Comparison of ENCODE assay signal across 14 mouse cellular contexts in the genomic region with DNA sequence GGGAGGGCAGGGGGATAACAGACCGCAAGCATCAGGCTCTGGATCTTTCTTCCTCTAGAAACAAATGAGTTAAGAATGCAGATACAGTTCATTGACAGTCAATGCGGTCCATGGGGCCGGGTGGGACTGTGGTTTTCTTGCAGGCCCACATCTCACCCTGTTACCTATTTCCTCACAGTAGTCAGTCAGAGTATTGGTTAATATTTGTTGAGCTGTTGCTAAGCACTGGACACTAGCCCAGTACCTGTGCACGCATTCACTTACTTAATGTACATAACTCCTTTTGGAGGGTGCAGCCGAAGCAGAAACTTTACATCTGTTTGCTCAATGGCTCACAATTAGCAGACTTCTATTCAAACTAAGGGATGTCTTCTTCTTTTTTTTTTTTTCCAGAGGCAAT. TPM values are rescaled to one million over a fixed set of nuclear protein-coding genes. Genes with fewer than 3 reads are reported as not detected.
A peak's percentile ranks its signal among the peaks of the same experiment; 100 is the strongest.
DNase-seq lines count a peak whose midpoint lies in the region; ATAC-seq and TF ChIP-seq lines count a peak whose summit lies in the region.
"Had no signal": no experiment of that assay in that cellular context is flagged by ENCODE, and none has a peak within 500 bp of the region (broad histone marks: within the 10 kb centered on the region; RNA-seq: fewer than 3 reads in every experiment).

No protein-coding gene starts in this region.

- no peak for ATAC-seq in heart, postnatal 0 days (ENCODE audit: insufficient read depth, low read depth)
- ATAC-seq in lung, embryonic 14.5 days (ENCODE audit: insufficient read depth): peak; percentile 5; the same call in 1 of the 2 replicates
- peak; percentile 87 for ATAC-seq in liver, postnatal 0 days
- ATAC-seq in stomach, embryonic 15.5 days (ENCODE audit: insufficient read depth, low FRiP score, low read depth): peak; percentile 80
- ATAC-seq in frontal cortex, adult (ENCODE audit: low TSS enrichment): no peak

- DNase-seq in heart, postnatal 0 days (ENCODE audit: low spot score): no peak
- DNase-seq in heart, postnatal 25 days (ENCODE audit: low spot score): no peak
- peak; percentile 49 for DNase-seq in lung, embryonic 14.5 days
- DNase-seq in lung, adult 2 months: no peak
- no peak for DNase-seq in liver, postnatal 0 days
- no peak for DNase-seq in right cerebral cortex, adult 18-20 months
- DNase-seq: cerebellum, adult 11 months; gastrocnemius, postnatal 14 days; right cerebral cortex, postnatal 14 days had no signal

- no peaks in the 10 kb centered on the region for H3K27me3 ChIP-seq in heart, postnatal 0 days (ENCODE audit: control insufficient read depth, insufficient read depth, low read length)
- H3K27me3 ChIP-seq in lung, embryonic 14.5 days (ENCODE audit: insufficient read depth, low read length): no peaks in the 10 kb centered on the region
- H3K27me3 ChIP-seq in liver, postnatal 0 days (ENCODE audit: insufficient read depth, low read length): no peaks in the 10 kb centered on the region
- H3K27me3 ChIP-seq in stomach, embryonic 15.5 days (replicated peaks): no peaks in the 10 kb centered on the region
- H3K27me3 ChIP-seq: forebrain, embryonic 15.5 days; hindbrain, embryonic 13.5 days had no signal

- peak overlapping the region; percentile 54; the same call in 1 of the 2 replicates for H3K27ac ChIP-seq in heart, postnatal 0 days (ENCODE audit: low read depth)
- peak overlapping the region; percentile 54; the same call in 1 of the 2 replicates for H3K27ac ChIP-seq in lung, embryonic 14.5 days (ENCODE audit: low read depth)
- H3K27ac ChIP-seq in liver, postnatal 0 days (ENCODE audit: low read depth): 0 out of 2 replicates have a peak overlapping the region, but pooled peaks have one; percentile 26
- H3K27ac ChIP-seq in stomach, embryonic 15.5 days: peak overlapping the region; percentile 37
- H3K27ac ChIP-seq: forebrain, embryonic 15.5 days; hindbrain, embryonic 13.5 days; layer of hippocampus, adult 2 months had no signal

- no peak overlapping the region for H3K4me3 ChIP-seq in heart, postnatal 0 days (ENCODE audit: low read depth, low read length)
- H3K4me3 ChIP-seq in lung, embryonic 14.5 days (ENCODE audit: low read depth, low read length): no peak overlapping the region
- H3K4me3 ChIP-seq in lung, adult 2 months (replicated peaks; ENCODE audit: extremely low read depth, low read depth, low read length): no peak overlapping the region
- no peak overlapping the region for H3K4me3 ChIP-seq in liver, postnatal 0 days (ENCODE audit: low read depth, low read length)
- no peak overlapping the region for H3K4me3 ChIP-seq in stomach, embryonic 15.5 days (replicated peaks)
- H3K4me3 ChIP-seq: forebrain, embryonic 15.5 days; hindbrain, embryonic 13.5 days; layer of hippocampus, adult 2 months had no signal

- no peaks in the 10 kb centered on the region for H3K9me3 ChIP-seq in heart, postnatal 0 days (replicated peaks; ENCODE audit: control insufficient read depth, low read length)
- no peaks in the 10 kb centered on the region for H3K9me3 ChIP-seq in lung, embryonic 14.5 days (ENCODE audit: low read depth, low read length)
- no peaks in the 10 kb centered on the region for H3K9me3 ChIP-seq in liver, postnatal 0 days (ENCODE audit: low read length)
- no peaks in the 10 kb centered on the region for H3K9me3 ChIP-seq in stomach, embryonic 15.5 days
- H3K9me3 ChIP-seq: forebrain, embryonic 15.5 days; hindbrain, embryonic 13.5 days had no signal

- H3K36me3 ChIP-seq in heart, postnatal 0 days (replicated peaks; ENCODE audit: control insufficient read depth, insufficient read depth, low read length): no peaks in the 10 kb centered on the region
- H3K36me3 ChIP-seq in lung, embryonic 14.5 days (ENCODE audit: insufficient read depth): no peaks in the 10 kb centered on the region
- H3K36me3 ChIP-seq in liver, postnatal 0 days (replicated peaks; ENCODE audit: insufficient read depth, low read length): no peaks in the 10 kb centered on the region
- H3K36me3 ChIP-seq in stomach, embryonic 15.5 days: no peaks in the 10 kb centered on the region
- H3K36me3 ChIP-seq: forebrain, embryonic 15.5 days; hindbrain, embryonic 13.5 days had no signal

- H3K4me1 ChIP-seq in heart, postnatal 0 days (ENCODE audit: control insufficient read depth, insufficient read depth): peaks cover 22% of the 10 kb centered on the region
- H3K4me1 ChIP-seq in lung, embryonic 14.5 days (ENCODE audit: insufficient read depth): peaks cover 44% of the 10 kb centered on the region
- H3K4me1 ChIP-seq in lung, adult 2 months (ENCODE audit: control insufficient read depth, insufficient read depth, low read length): peaks cover 9% of the 10 kb centered on the region
- peaks cover 10% of the 10 kb centered on the region for H3K4me1 ChIP-seq in liver, postnatal 0 days (ENCODE audit: insufficient read depth)
- H3K4me1 ChIP-seq in stomach, embryonic 15.5 days: peaks cover 21% of the 10 kb centered on the region; the same call in 1 of the 2 replicates

- TF ChIP-seq POLR2A in lung, adult 2 months (IDR thresholded peaks at IDR 0.05; ENCODE audit: borderline replicate concordance, extremely low read depth, low read depth, low read length): no peak

- H3K4me2 ChIP-seq in heart, postnatal 0 days (ENCODE audit: low read depth, low read length): no peak overlapping the region
- peak overlapping the region; percentile 38; the same call in 1 of the 2 replicates for H3K4me2 ChIP-seq in lung, embryonic 14.5 days
- H3K4me2 ChIP-seq in liver, postnatal 0 days (ENCODE audit: low read depth, low read length): no peak overlapping the region
- H3K4me2 ChIP-seq in stomach, embryonic 15.5 days: no peak overlapping the region
- H3K4me2 ChIP-seq: forebrain, embryonic 15.5 days; hindbrain, embryonic 13.5 days had no signal

- intact Hi-C loops in heart, postnatal 25 days (cut with DNase I): no loop called here

- no peak for TF ChIP-seq CTCF in heart, postnatal 0 days (IDR thresholded peaks at IDR 0.05; ENCODE audit: low read depth)
- no peak for TF ChIP-seq CTCF in lung, embryonic 14.5 days (IDR thresholded peaks at IDR 0.05; ENCODE audit: low read depth)
- TF ChIP-seq CTCF in lung, adult 2 months (IDR thresholded peaks at IDR 0.05; ENCODE audit: insufficient read depth, low read length): no peak
- TF ChIP-seq CTCF in liver, postnatal 0 days (IDR thresholded peaks at IDR 0.05; ENCODE audit: low read depth): no peak

- no peak for TF ChIP-seq EP300 in heart, postnatal 0 days (IDR thresholded peaks at IDR 0.05; ENCODE audit: low read depth)
- no peak for TF ChIP-seq EP300 in liver, postnatal 0 days (IDR thresholded peaks at IDR 0.05; ENCODE audit: low read depth)

- no peak overlapping the region for H3K9ac ChIP-seq in heart, postnatal 0 days (replicated peaks; ENCODE audit: low read depth, low read length)
- H3K9ac ChIP-seq in lung, embryonic 14.5 days: no peak overlapping the region
- H3K9ac ChIP-seq in liver, postnatal 0 days (replicated peaks): no peak overlapping the region
- H3K9ac ChIP-seq in stomach, embryonic 15.5 days: no peak overlapping the region
- H3K9ac ChIP-seq: forebrain, embryonic 15.5 days; hindbrain, embryonic 13.5 days had no signal

- 83% methylated on average over 5 of the region's 5 CpGs for WGBS in heart, postnatal 0 days
- 40% methylated on average over 5 of the region's 5 CpGs for WGBS in lung, embryonic 14.5 days
- 73% methylated on average over 5 of the region's 5 CpGs for WGBS in lung, adult 2 months
- 63% methylated on average over 5 of the region's 5 CpGs for WGBS in liver, postnatal 0 days (ENCODE audit: insufficient replicate concordance)
- 52% methylated on average over 5 of the region's 5 CpGs for WGBS in stomach, embryonic 15.5 days

RNA-seq across cellular contexts. Expression of gene Phlda1, which starts 52.1 kb away (rescaled TPM):
- 3.0 and 15.5 TPM in 2 replicates for total RNA-seq in heart, postnatal 0 days (2014; rRNA removed; ENCODE audit: low replicate concordance)
- 26.3 and 27.2 TPM in 2 replicates for polyA plus RNA-seq in heart, postnatal 0 days (2015; fragmentation: Nextera tagmentation; extraction: Ambion mirVana)
- 10 to 100 TPM; 16.9 to 18.8 TPM for total RNA-seq in heart, postnatal 25 days (2021)
- 134 and 137 TPM in 2 replicates for polyA plus RNA-seq in lung, embryonic 14.5 days (2014; fragmentation: Nextera tagmentation; extraction: Ambion mirVana)
- 32.7 and 54.1 TPM in 2 replicates for polyA plus RNA-seq in lung, adult 2 months (2012; rRNA removed)
- polyA plus RNA-seq in liver, postnatal 0 days (2015; fragmentation: Nextera tagmentation; extraction: Ambion mirVana): 29.6 and 32.1 TPM in 2 replicates
- polyA plus RNA-seq in stomach, embryonic 15.5 days (2015; fragmentation: Nextera tagmentation; extraction: Ambion mirVana): 44.7 and 58.3 TPM in 2 replicates

Comparison
In these comparisons a context has a peak if more than half of its experiments do, and no peak if none do; other contexts are left out.
1. ATAC-seq: peak in lung, embryonic 14.5 days (single experiment), liver, postnatal 0 days (single experiment) and stomach, embryonic 15.5 days (single experiment); none in heart, postnatal 0 days (single experiment) and frontal cortex, adult (single experiment).
2. Peak in every context shown above with its lines, with median percentiles within 50 percentile points of each other: H3K27ac ChIP-seq.